Mouse (Mus musculus) lung, adult 2 months (tissue): Measurements from ENCODE around the gene Rbck1.

Experiments used
- CTCF ChIP-seq: fragments of 200-500 bp; IDR thresholded peaks from 2 replicates; pipeline ENCODE4 v1.5.1; 2011; ENCODE audit warnings: mild to moderate bottlenecking, low read length, control low read depth; ENCODE audit not compliant: insufficient read depth
- POLR2A ChIP-seq: fragments of 200-500 bp; IDR thresholded peaks from 2 replicates; pipeline ENCODE4 v1.6.1; 2011; ENCODE audit warnings: low read depth, mild to moderate bottlenecking, control low read depth, low read length, borderline replicate concordance; ENCODE audit errors: extremely low read depth

GRCm38 (mm10) chr2:152349205-152349604 lies 16.8 kb upstream of the Rbck1 start:
- TF ChIP-seq CTCF (no peak), POLR2A (no peak)
